Mouse (Mus musculus): ENCODE measurements around the gene Pou1f1.

The Pou1f1 gene

DNA sequence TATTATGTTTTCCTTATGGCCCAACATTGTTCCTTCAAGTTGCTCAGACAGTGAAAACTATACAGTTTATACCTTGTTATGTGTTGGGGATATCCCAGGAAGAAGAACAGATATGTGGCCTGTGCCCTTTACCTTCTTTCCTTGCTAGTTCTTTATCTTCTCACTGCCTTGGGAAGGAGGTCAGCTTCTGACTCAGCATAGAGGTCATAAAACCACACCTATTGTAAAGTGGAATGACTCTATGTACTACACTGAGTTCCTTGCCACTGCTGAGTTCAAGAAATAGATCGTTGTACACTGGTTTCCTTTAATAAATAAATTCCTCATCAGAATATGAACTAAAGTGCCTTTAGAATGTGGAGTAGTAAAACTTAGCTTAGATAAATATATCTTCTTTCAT is 44.6 kb downstream of the Pou1f1 start:
- DNase-seq = no peak

- no peak for DNase-seq
These were observed 48.5 kb downstream of the Pou1f1 start for GRCm38 (mm10) chr16:65568853-65569252.

GRCm38 (mm10) chr16:65577298-65578029 is 57.2 kb downstream of the Pou1f1 start:
- no peak for DNase-seq

Measured in thymus, postnatal 14 days (tissue).